Mouse (Mus musculus) forebrain, postnatal 0 days (tissue): ENCODE measurements at regions not wholly inside any gene's neighbourhood (a gene's known extent, or its start where the extent isn't known, plus 50 kb on each side); places are given as distances from the start of the nearest gene placed in this dataset.
A peak's percentile ranks its signal among the peaks of the same experiment; 100 is the strongest.

ENCODE experiments used
- ATAC-seq: fragments of 200-750 bp; cut with Nextera tagmentation; 2 replicates; pipeline ENCODE4 v1.8.0; 2017; ENCODE audit warnings: mild to moderate bottlenecking, moderate library complexity
- DNase-seq: peaks from one replicate; pipeline ENCODE4 v3.0.0-alpha.2; 2015
- H3K27ac ChIP-seq: fragments of 300-500 bp; sonication (generic); 2 replicates; pipeline ENCODE4 v1.5.1; 2014; ENCODE audit warnings: low read depth, mild to moderate bottlenecking, antibody characterized with exemption, low read length, moderate library complexity, mixed read lengths
- H3K27me3 ChIP-seq: fragments of 300-500 bp; sonication (generic); 2 replicates; pipeline ENCODE4 v1.6.1; 2014; ENCODE audit warnings: mild to moderate bottlenecking, low read length, mixed read lengths; ENCODE audit not compliant: insufficient read depth
- H3K36me3 ChIP-seq: fragments of 300-500 bp; sonication (generic); 2 replicates; pipeline ENCODE4 v1.6.1; 2014; ENCODE audit warnings: mild to moderate bottlenecking, moderate library complexity; ENCODE audit not compliant: insufficient read depth
- H3K4me1 ChIP-seq: fragments of 300-500 bp; sonication (generic); 2 replicates; pipeline ENCODE4 v1.6.1; 2014; ENCODE audit warnings: antibody characterized with exemption; ENCODE audit not compliant: insufficient read depth
- H3K4me2 ChIP-seq: fragments of 300-500 bp; sonication (generic); 2 replicates; pipeline ENCODE4 v1.6.1; 2014; ENCODE audit warnings: low read depth, mild to moderate bottlenecking, moderate library complexity
- H3K4me3 ChIP-seq: fragments of 300-500 bp; sonication (generic); 2 replicates; pipeline ENCODE4 v1.5.1; 2014; ENCODE audit warnings: low read depth, low read length, mixed read lengths
- H3K9ac ChIP-seq: fragments of 300-500 bp; sonication (generic); 2 replicates; pipeline ENCODE4 v1.6.1; 2014; ENCODE audit warnings: mild to moderate bottlenecking
- H3K9me3 ChIP-seq: fragments of 300-500 bp; sonication (generic); 2 replicates; pipeline ENCODE4 v1.6.1; 2016; ENCODE audit warnings: low read length
- CTCF ChIP-seq: sonication (generic); IDR thresholded peaks from 2 replicates; pipeline ENCODE4 v1.5.1; 2016; ENCODE audit warnings: antibody characterized with exemption, control low read depth, low read depth
- WGBS: fragments of 180-500 bp; shearing (Covaris S2); extraction: QIAGEN DNeasy Blood & Tissue Kit; methylation state at CpG from one replicate; pipeline ENCODE4 v1.1.7; 2014; 5-methylcytosine and 5-hydroxymethylcytosine counted together

GRCm38 (mm10) chr2:57611599-57611998 lies 374.2 kb downstream of the Gpd2 start:
- no peaks in the 10 kb centered on the region for H3K36me3 ChIP-seq
- no peak overlapping the region for H3K4me3 ChIP-seq
- TF ChIP-seq CTCF, result no peak
- ATAC-seq (no peak), DNase-seq (no peak)
- no peaks in the 10 kb centered on the region for H3K27me3 ChIP-seq
- H3K4me2 ChIP-seq, result no peak overlapping the region
- H3K27ac ChIP-seq, result no peak overlapping the region
- H3K9me3 ChIP-seq, result no peaks in the 10 kb centered on the region
- no peak overlapping the region for H3K9ac ChIP-seq
- H3K4me1 ChIP-seq, result 0 out of 2 replicates have a peak, but pooled peaks cover 5% of the 10 kb centered on the region

- peak overlapping the region; percentile 59 for H3K4me2 ChIP-seq
- no peak overlapping the region for H3K9ac ChIP-seq
- H3K27ac ChIP-seq, result no peak overlapping the region
- DNase-seq (peak; percentile 74), ATAC-seq (no peak)
- 10% methylated on average over 10 of the region's 10 CpGs for WGBS
- peak overlapping the region; percentile 18 for H3K4me3 ChIP-seq
- H3K9me3 ChIP-seq, result no peaks in the 10 kb centered on the region
- H3K27me3 ChIP-seq, result no peaks in the 10 kb centered on the region
- H3K36me3 ChIP-seq, result no peaks in the 10 kb centered on the region
- H3K4me1 ChIP-seq, result 0 out of 2 replicates have a peak, but pooled peaks cover 5% of the 10 kb centered on the region
- no peak for TF ChIP-seq CTCF
Observed at GRCm38 (mm10) chr2:57613243-57613642, 375.8 kb downstream of the Gpd2 start.

- Histone ChIP-seq H3K4me2 (peak overlapping the region; percentile 59), H3K27me3 (no peaks in the 10 kb centered on the region), H3K36me3 (no peaks in the 10 kb centered on the region), H3K4me3 (peak overlapping the region; percentile 36), H3K27ac (no peak overlapping the region), H3K4me1 (0 out of 2 replicates have a peak, but pooled peaks cover 5% of the 10 kb centered on the region), H3K9me3 (no peaks in the 10 kb centered on the region), H3K9ac (peak overlapping the region; percentile 43)
- no peak for TF ChIP-seq CTCF
- DNase-seq (peak; percentile 65), ATAC-seq (peak; percentile 59)
- WGBS, result 16% methylated on average over 12 of the region's 12 CpGs
Observed at GRCm38 (mm10) chr2:57614587-57614991, 377.2 kb downstream of the Gpd2 start.

- Histone ChIP-seq H3K27me3 (no peaks in the 10 kb centered on the region), H3K4me1 (0 out of 2 replicates have a peak, but pooled peaks cover 5% of the 10 kb centered on the region), H3K9me3 (no peaks in the 10 kb centered on the region), H3K27ac (no peak overlapping the region), H3K9ac (0 out of 2 replicates have a peak overlapping the region, but pooled peaks have one; percentile 6), H3K4me3 (peak overlapping the region; percentile 23), H3K36me3 (no peaks in the 10 kb centered on the region), H3K4me2 (peak overlapping the region; percentile 43)
- no peak for ATAC-seq
- no peak for TF ChIP-seq CTCF
- DNase-seq, result peak; percentile 16
- WGBS, result 5% methylated on average over 19 of the region's 19 CpGs
Observed at GRCm38 (mm10) chr2:57616525-57617225, 379.2 kb downstream of the Gpd2 start.

- Histone ChIP-seq H3K4me3 (no peak overlapping the region), H3K4me1 (0 out of 2 replicates have a peak, but pooled peaks cover 5% of the 10 kb centered on the region), H3K4me2 (peak overlapping the region; percentile 43; the same call in 1 of the 2 replicates), H3K27me3 (no peaks in the 10 kb centered on the region), H3K9me3 (no peaks in the 10 kb centered on the region), H3K27ac (no peak overlapping the region), H3K9ac (no peak overlapping the region), H3K36me3 (no peaks in the 10 kb centered on the region)
- no peak for TF ChIP-seq CTCF
- 76% methylated on average over 2 of the region's 2 CpGs for WGBS
- ATAC-seq (no peak), DNase-seq (no peak)
Observed at GRCm38 (mm10) chr2:57617258-57617657, 379.8 kb downstream of the Gpd2 start.

- 51% methylated on average over 2 of the region's 2 CpGs for WGBS
- Histone ChIP-seq H3K36me3 (no peaks in the 10 kb centered on the region), H3K27me3 (no peaks in the 10 kb centered on the region), H3K4me2 (no peak overlapping the region), H3K27ac (no peak overlapping the region), H3K9ac (no peak overlapping the region), H3K4me1 (no peaks in the 10 kb centered on the region), H3K4me3 (no peak overlapping the region), H3K9me3 (no peaks in the 10 kb centered on the region)
- no peak for TF ChIP-seq CTCF
- ATAC-seq (peak; percentile 36; the same call in 1 of the 2 replicates), DNase-seq (no peak)
Observed at GRCm38 (mm10) chr2:57644117-57644516, 353.6 kb upstream of the Galnt5 start.

- DNase-seq, result peak; percentile 67
- Histone ChIP-seq H3K4me2 (no peak overlapping the region), H3K27me3 (no peaks in the 10 kb centered on the region), H3K9ac (no peak overlapping the region), H3K4me3 (no peak overlapping the region), H3K27ac (no peak overlapping the region), H3K36me3 (no peaks in the 10 kb centered on the region), H3K9me3 (no peaks in the 10 kb centered on the region), H3K4me1 (no peaks in the 10 kb centered on the region)
- 52% methylated on average over 2 of the region's 2 CpGs for WGBS
- no peak for TF ChIP-seq CTCF
- peak; percentile 73 for ATAC-seq
Observed at GRCm38 (mm10) chr2:57644541-57644940, 353.1 kb upstream of the Galnt5 start.
